Mouse (Mus musculus): ENCODE measurements at regions not wholly inside any gene's neighbourhood (a gene's known extent, or its start where the extent isn't known, plus 50 kb on each side); places are given as distances from the start of the nearest gene placed in this dataset.
"Not testable (repeated sequence)": the region's sequence is repeated elsewhere in the genome, so short reads cannot be mapped to it uniquely, and the experiment has no call there.

DNA sequence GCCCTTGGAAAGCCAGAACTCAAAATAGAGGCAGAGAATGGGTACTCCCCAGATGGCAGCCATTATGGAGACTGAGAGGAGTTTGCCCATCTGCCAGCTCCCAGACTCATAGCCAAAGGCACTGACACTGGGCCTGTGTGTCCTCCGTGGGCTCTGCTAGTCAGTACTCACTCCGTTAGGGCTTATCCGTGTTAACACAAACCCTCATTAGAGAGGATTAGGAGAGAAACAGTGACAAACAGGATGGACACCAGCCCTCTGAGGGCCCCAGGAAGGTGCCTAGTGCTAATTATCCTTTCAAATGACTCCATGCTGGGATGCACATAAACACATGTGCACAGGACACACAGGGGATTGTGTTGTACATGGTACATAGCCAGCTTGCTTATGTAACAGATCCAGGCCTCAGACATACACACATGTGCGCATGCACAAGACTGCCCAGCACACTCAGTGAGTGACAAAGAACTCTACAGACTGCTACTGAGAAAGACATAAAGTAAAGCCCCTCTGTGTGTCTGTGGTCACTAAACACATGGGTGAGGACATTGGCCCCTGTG lies 267.6 kb upstream of the Irx1 start:
- H3K27me3 ChIP-seq (replicated peaks; ENCODE audit: control insufficient read depth, insufficient read depth, low read length), result no peaks in the 10 kb centered on the region
- no peak overlapping the region for H3K27ac ChIP-seq (ENCODE audit: low read depth)
- no peak overlapping the region for H3K4me3 ChIP-seq (ENCODE audit: low read depth, low read length)
- no peaks in the 10 kb centered on the region for H3K36me3 ChIP-seq (ENCODE audit: control insufficient read depth, insufficient read depth, low read length)
- DNase-seq (ENCODE audit: low spot score) (no peak), ATAC-seq (replicated peaks; ENCODE audit: low FRiP score, low TSS enrichment, low read depth) (no peak)
- no peak overlapping the region for H3K4me2 ChIP-seq (ENCODE audit: low read length)
- H3K4me1 ChIP-seq (replicated peaks; ENCODE audit: control insufficient read depth, insufficient read depth, low read length), result no peaks in the 10 kb centered on the region
- 72% methylated on average over 4 of the region's 4 CpGs for WGBS
- no peaks in the 10 kb centered on the region for H3K9me3 ChIP-seq (ENCODE audit: control insufficient read depth, low read length)
- H3K9ac ChIP-seq (ENCODE audit: low read length), result no peak overlapping the region

DNA sequence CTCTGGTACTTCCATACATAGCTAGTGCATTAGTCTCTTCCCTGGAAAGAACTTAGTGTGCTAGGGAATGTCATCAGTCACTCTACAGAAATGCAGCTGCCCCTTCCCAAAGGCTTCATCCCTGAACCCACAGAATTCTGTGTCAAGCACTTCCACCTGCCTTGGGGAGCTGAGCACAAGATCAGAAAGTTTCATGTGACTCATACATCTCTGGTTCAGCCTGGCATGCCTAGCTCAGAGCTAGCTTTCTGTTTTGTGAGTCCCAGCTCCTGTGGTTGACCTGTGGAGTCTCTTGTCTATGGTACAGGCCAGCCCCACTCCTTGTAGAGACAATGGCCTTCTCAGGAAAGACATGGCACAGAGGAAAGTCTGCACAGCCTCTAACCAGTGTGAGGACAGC lies 268.6 kb upstream of the Irx1 start:
- no peaks in the 10 kb centered on the region for H3K9me3 ChIP-seq (ENCODE audit: control insufficient read depth, low read length)
- H3K27me3 ChIP-seq (replicated peaks; ENCODE audit: control insufficient read depth, insufficient read depth, low read length), result no peaks in the 10 kb centered on the region
- DNase-seq (ENCODE audit: low spot score), result no peak
- no peaks in the 10 kb centered on the region for H3K36me3 ChIP-seq (ENCODE audit: control insufficient read depth, insufficient read depth, low read length)
- no peak for ATAC-seq (replicated peaks; ENCODE audit: low FRiP score, low TSS enrichment, low read depth)
- H3K4me3 ChIP-seq (ENCODE audit: low read depth, low read length), result no peak overlapping the region
- no peak overlapping the region for H3K9ac ChIP-seq (ENCODE audit: low read length)
- H3K4me2 ChIP-seq (ENCODE audit: low read length), result no peak overlapping the region
- no peak overlapping the region for H3K27ac ChIP-seq (ENCODE audit: low read depth)
- no peaks in the 10 kb centered on the region for H3K4me1 ChIP-seq (replicated peaks; ENCODE audit: control insufficient read depth, insufficient read depth, low read length)

DNA sequence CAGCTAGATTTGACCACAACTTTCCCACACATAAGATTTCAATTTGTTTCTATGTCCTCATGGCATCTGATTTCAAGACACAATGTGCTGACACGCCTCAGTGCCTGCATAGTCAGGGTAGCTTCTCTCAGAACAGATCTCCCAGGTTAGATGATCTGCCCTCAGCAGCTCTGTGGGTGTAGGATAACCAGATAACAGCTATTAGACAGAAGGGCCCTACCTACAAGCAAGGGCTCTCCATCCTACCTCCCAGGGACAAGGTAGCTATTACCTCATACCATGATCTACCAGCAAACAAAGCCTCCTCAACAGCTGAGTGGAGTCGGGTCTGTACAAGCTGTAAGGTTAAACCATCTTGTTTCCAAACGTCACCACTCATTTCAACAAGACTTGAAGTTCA lies 278.4 kb upstream of the Irx1 start:
- ATAC-seq (replicated peaks; ENCODE audit: low FRiP score, low TSS enrichment, low read depth) (no peak), DNase-seq (ENCODE audit: low spot score) (no peak)
- Histone ChIP-seq H3K4me2 (ENCODE audit: low read length) (no peak overlapping the region), H3K9me3 (ENCODE audit: control insufficient read depth, low read length) (no peaks in the 10 kb centered on the region), H3K36me3 (ENCODE audit: control insufficient read depth, insufficient read depth, low read length) (no peaks in the 10 kb centered on the region), H3K27me3 (replicated peaks; ENCODE audit: control insufficient read depth, insufficient read depth, low read length) (no peaks in the 10 kb centered on the region), H3K9ac (ENCODE audit: low read length) (no peak overlapping the region), H3K4me1 (replicated peaks; ENCODE audit: control insufficient read depth, insufficient read depth, low read length) (no peaks in the 10 kb centered on the region), H3K4me3 (ENCODE audit: low read depth, low read length) (no peak overlapping the region), H3K27ac (ENCODE audit: low read depth) (no peak overlapping the region)
- 78% methylated on average over 3 of the region's 3 CpGs for WGBS

DNA sequence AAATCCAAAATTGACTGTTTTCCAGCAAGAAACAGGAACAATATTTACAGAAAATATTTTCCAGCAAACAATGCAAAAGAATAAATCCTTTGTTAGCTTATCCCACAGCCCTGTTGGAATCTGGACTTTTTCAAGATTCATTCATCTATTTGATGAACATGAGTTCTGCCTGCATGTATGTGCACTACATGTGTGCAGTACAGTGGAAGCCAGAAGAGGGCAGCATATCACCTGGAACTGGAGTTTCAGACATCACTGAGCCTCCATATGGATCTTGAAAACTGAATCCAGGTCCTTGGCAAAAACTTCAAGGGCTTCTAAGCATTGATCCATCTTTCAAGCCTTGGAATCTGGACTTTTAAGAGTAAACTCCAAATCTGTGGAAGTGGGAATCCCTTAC lies 286.9 kb upstream of the Irx1 start:
- no peak overlapping the region for H3K9ac ChIP-seq (ENCODE audit: low read length)
- H3K36me3 ChIP-seq (ENCODE audit: control insufficient read depth, insufficient read depth, low read length), result no peaks in the 10 kb centered on the region
- H3K4me1 ChIP-seq (replicated peaks; ENCODE audit: control insufficient read depth, insufficient read depth, low read length), result no peaks in the 10 kb centered on the region
- no peak for ATAC-seq (replicated peaks; ENCODE audit: low FRiP score, low TSS enrichment, low read depth)
- H3K4me2 ChIP-seq (ENCODE audit: low read length), result no peak overlapping the region
- no peak overlapping the region for H3K4me3 ChIP-seq (ENCODE audit: low read depth, low read length)
- no peaks in the 10 kb centered on the region for H3K9me3 ChIP-seq (ENCODE audit: control insufficient read depth, low read length)
- no peak for DNase-seq (ENCODE audit: low spot score)
- H3K27ac ChIP-seq (ENCODE audit: low read depth), result no peak overlapping the region
- H3K27me3 ChIP-seq (replicated peaks; ENCODE audit: control insufficient read depth, insufficient read depth, low read length), result no peaks in the 10 kb centered on the region

DNA sequence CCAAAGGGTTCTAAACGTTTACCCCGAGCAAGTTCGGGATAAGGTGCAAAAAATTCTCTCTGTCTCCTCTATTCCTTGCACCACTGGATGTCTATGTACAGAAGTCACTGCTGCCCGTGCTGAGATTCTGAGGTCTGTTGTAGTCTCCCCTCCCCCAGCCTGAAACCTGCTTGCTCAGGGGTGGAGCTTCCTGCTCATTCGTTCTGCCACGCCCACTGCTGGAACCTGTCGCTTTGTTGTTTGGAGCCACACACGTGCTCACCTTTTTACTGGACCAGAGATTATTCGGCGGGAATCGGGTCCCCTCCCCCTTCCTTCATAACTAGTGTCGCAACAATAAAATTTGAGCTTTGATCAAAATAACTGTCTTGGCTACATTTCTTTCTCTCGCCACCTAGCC lies 289.7 kb upstream of the Irx1 start:
- H3K27ac ChIP-seq (ENCODE audit: low read depth); H3K36me3 ChIP-seq (ENCODE audit: control insufficient read depth, insufficient read depth, low read length); H3K4me3 ChIP-seq (ENCODE audit: low read depth, low read length); H3K4me1 ChIP-seq (replicated peaks; ENCODE audit: control insufficient read depth, insufficient read depth, low read length); H3K27me3 ChIP-seq (replicated peaks; ENCODE audit: control insufficient read depth, insufficient read depth, low read length); H3K9ac ChIP-seq (ENCODE audit: low read length); H3K9me3 ChIP-seq (ENCODE audit: control insufficient read depth, low read length); DNase-seq (ENCODE audit: low spot score); H3K4me2 ChIP-seq (ENCODE audit: low read length); ATAC-seq (replicated peaks; ENCODE audit: low FRiP score, low TSS enrichment, low read depth): not testable (repeated sequence)
- WGBS, result 46% methylated on average over 13 of the region's 13 CpGs

DNA sequence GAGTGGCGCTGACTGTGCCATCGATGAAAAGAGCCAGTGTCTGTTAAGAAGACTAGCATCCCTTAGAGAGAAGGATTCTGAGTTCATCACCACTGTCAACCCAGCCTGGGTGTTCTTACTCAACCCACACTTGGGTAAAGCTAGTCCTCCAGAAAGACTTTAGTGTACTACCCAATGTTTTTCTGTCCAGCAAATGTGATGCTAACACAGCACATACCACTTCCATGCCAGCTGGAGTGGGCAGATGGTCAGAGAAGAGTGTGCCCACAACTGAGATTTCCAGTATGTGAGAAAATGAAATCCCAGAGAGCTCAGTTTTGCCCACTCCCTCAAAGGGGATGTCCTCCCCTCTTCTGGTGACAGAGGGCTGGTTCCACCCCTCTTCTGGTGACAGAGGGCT lies 295.3 kb upstream of the Irx1 start:
- H3K27me3 ChIP-seq (replicated peaks; ENCODE audit: control insufficient read depth, insufficient read depth, low read length), result no peaks in the 10 kb centered on the region
- no peak overlapping the region for H3K4me3 ChIP-seq (ENCODE audit: low read depth, low read length)
- no peaks in the 10 kb centered on the region for H3K36me3 ChIP-seq (ENCODE audit: control insufficient read depth, insufficient read depth, low read length)
- DNase-seq (ENCODE audit: low spot score), result no peak
- H3K27ac ChIP-seq (ENCODE audit: low read depth), result no peak overlapping the region
- 94% methylated on average over 2 of the region's 2 CpGs for WGBS
- no peak overlapping the region for H3K9ac ChIP-seq (ENCODE audit: low read length)
- ATAC-seq (replicated peaks; ENCODE audit: low FRiP score, low TSS enrichment, low read depth), result no peak
- H3K9me3 ChIP-seq (ENCODE audit: control insufficient read depth, low read length), result no peaks in the 10 kb centered on the region
- H3K4me1 ChIP-seq (replicated peaks; ENCODE audit: control insufficient read depth, insufficient read depth, low read length), result no peaks in the 10 kb centered on the region
- no peak overlapping the region for H3K4me2 ChIP-seq (ENCODE audit: low read length)

DNA sequence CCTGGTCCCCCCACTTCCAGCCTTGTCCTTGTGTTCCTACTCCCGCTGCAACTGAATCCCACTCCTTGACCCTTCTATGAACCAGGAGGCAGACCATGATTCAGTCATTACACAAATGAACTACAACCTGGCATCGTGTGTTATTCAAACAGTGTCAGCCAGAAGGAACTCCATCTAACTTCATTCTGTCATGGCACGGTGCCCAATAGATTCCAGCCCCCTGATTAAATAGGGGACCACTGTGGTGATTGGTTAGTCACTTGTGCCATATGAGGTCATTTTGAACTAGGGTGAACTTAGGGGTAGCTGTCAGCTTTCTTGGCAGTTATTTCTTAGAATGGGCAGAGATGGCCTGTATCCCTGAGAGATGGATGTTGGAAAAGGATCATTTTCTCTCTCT lies 300.9 kb upstream of the Irx1 start:
- 61% methylated on average over 3 of the region's 3 CpGs for WGBS
- DNase-seq (ENCODE audit: low spot score) (no peak), ATAC-seq (replicated peaks; ENCODE audit: low FRiP score, low TSS enrichment, low read depth) (no peak)
- H3K4me1 ChIP-seq (replicated peaks; ENCODE audit: control insufficient read depth, insufficient read depth, low read length), result no peaks in the 10 kb centered on the region
- H3K27ac ChIP-seq (ENCODE audit: low read depth), result no peak overlapping the region
- H3K9ac ChIP-seq (ENCODE audit: low read length), result no peak overlapping the region
- no peak overlapping the region for H3K4me2 ChIP-seq (ENCODE audit: low read length)
- H3K36me3 ChIP-seq (ENCODE audit: control insufficient read depth, insufficient read depth, low read length), result no peaks in the 10 kb centered on the region
- no peaks in the 10 kb centered on the region for H3K27me3 ChIP-seq (replicated peaks; ENCODE audit: control insufficient read depth, insufficient read depth, low read length)
- no peaks in the 10 kb centered on the region for H3K9me3 ChIP-seq (ENCODE audit: control insufficient read depth, low read length)
- H3K4me3 ChIP-seq (ENCODE audit: low read depth, low read length), result no peak overlapping the region

DNA sequence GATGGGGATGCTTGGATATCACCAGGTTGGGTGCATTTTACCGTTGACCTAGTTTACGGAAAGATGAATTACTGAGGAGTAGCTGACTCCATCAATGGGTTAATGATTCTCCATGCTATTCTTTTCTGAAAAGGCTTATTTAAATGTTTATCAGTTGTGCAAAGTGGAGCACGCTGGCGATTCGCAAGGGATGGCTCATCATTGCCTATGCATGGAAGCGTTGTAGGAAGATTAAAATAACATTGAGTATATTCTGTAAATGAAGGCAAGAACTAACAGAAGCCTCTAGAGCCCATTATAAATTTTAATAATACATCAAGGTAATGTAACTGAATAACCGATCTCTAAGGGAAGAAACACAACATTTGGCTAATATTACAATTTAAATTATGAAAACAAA lies 301.6 kb upstream of the Irx1 start:
- Histone ChIP-seq H3K27me3 (replicated peaks; ENCODE audit: control insufficient read depth, insufficient read depth, low read length) (no peaks in the 10 kb centered on the region), H3K4me2 (ENCODE audit: low read length) (no peak overlapping the region), H3K4me1 (replicated peaks; ENCODE audit: control insufficient read depth, insufficient read depth, low read length) (no peaks in the 10 kb centered on the region), H3K9me3 (ENCODE audit: control insufficient read depth, low read length) (no peaks in the 10 kb centered on the region), H3K9ac (ENCODE audit: low read length) (no peak overlapping the region), H3K36me3 (ENCODE audit: control insufficient read depth, insufficient read depth, low read length) (no peaks in the 10 kb centered on the region), H3K4me3 (ENCODE audit: low read depth, low read length) (no peak overlapping the region), H3K27ac (ENCODE audit: low read depth) (no peak overlapping the region)
- ATAC-seq (replicated peaks; ENCODE audit: low FRiP score, low TSS enrichment, low read depth) (no peak), DNase-seq (ENCODE audit: low spot score) (no peak)
- WGBS, result 82% methylated on average over 7 of the region's 7 CpGs

DNA sequence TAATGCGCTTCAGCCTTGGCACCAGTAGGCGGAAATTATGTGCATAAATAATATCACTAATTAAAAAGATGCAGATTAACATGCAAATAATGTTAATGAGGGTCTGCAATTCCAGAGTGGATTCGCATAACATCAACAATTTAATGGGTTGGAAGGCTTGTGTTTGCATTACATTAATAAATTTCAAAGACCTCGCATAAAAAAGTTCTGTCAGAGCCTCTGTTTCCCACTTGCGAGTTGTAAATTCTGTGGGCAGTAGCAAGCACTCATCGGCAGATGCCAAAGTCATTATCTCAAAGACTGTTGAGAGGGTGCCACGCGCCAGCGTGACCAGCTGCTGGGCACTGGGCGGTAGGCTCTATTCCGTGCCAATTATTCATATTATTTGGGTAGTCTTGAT lies 302.1 kb upstream of the Irx1 start:
- Histone ChIP-seq H3K9ac (ENCODE audit: low read length) (no peak overlapping the region), H3K27me3 (replicated peaks; ENCODE audit: control insufficient read depth, insufficient read depth, low read length) (no peaks in the 10 kb centered on the region), H3K4me2 (ENCODE audit: low read length) (no peak overlapping the region), H3K4me3 (ENCODE audit: low read depth, low read length) (no peak overlapping the region), H3K36me3 (ENCODE audit: control insufficient read depth, insufficient read depth, low read length) (no peaks in the 10 kb centered on the region), H3K27ac (ENCODE audit: low read depth) (no peak overlapping the region), H3K4me1 (replicated peaks; ENCODE audit: control insufficient read depth, insufficient read depth, low read length) (no peaks in the 10 kb centered on the region), H3K9me3 (ENCODE audit: control insufficient read depth, low read length) (no peaks in the 10 kb centered on the region)
- no peak for ATAC-seq (replicated peaks; ENCODE audit: low FRiP score, low TSS enrichment, low read depth)
- 90% methylated on average over 11 of the region's 11 CpGs for WGBS
- DNase-seq (ENCODE audit: low spot score), result no peak
